Mouse (Mus musculus): ENCODE results near the gene Dcakd. TPM values are rescaled to one million over a fixed set of nuclear protein-coding genes. Genes with fewer than 3 reads are reported as not detected.

Gene Dcakd
- total RNA-seq, 4 experiments from 2014 or later = 55.2 to 71.2 (median 63.6) TPM

GRCm38 (mm10) chr11:102945306-102946264 is 82.5 kb downstream of the Dcakd start:
- no peak for DNase-seq (ENCODE audit: low spot score in 2 of 2)

Small RNA genes lying within 50 kb of the gene (microRNA-seq; reads per million reads assigned to microRNA genes)
- gene Mir6931 = 0 to 0.25 reads per million in 2 experiments

Other genes with a start within 250 kb of the Dcakd start
- 1 to 10 TPM; 4.0 to 4.7 (median 4.1) TPM for gene Gjc1, start 208.6 kb downstream of the Dcakd start, total RNA-seq (2022)
- gene Higd1b, start 192.5 kb downstream of the Dcakd start, total RNA-seq (2022) = 1 to 10 TPM; 5.1 to 7.3 (median 6.2) TPM
- 100 to 1,000 TPM; 123 to 142 (median 133) TPM for gene Eftud2, start 147.3 kb downstream of the Dcakd start, total RNA-seq (2022)
- 1 to 10 TPM; 1.5 to 3.2 (median 1.9) TPM for gene Ccdc103, start 147.1 kb downstream of the Dcakd start, total RNA-seq (2022)
- gene Fam187a, start 143.2 kb downstream of the Dcakd start, total RNA-seq (2022) = under 1 TPM in 1 of 4 experiments, not detected in 3; 0.33 TPM
- 1,000 to 10,000 TPM in 2 of 4 experiments, 100 to 1,000 TPM in 2; 331 to 2,605 (median 1,138) TPM for gene Gfap, start 127.4 kb downstream of the Dcakd start, total RNA-seq (2022)
- under 1 TPM in 3 of 4 experiments, not detected in 1; 0.14 to 0.29 (median 0.23) TPM for gene Kif18b, start 103.2 kb downstream of the Dcakd start, total RNA-seq (2022)
- gene C1ql1, start 81.6 kb downstream of the Dcakd start, total RNA-seq (2022) = 10 to 100 TPM; 13.9 to 19.7 (median 16.6) TPM
- 100 to 1,000 TPM; 152 to 165 (median 160) TPM for gene Nmt1, start 143 bp downstream of the Dcakd start, total RNA-seq (2022)
- gene Plcd3, start 73.3 kb upstream of the Dcakd start, total RNA-seq (2022) = 10 to 100 TPM; 11.0 to 15.3 (median 12.8) TPM
- 10 to 100 TPM; 88.4 to 98.2 (median 94.7) TPM for gene Acbd4, start 73.3 kb upstream of the Dcakd start, total RNA-seq (2022)
- 10 to 100 TPM; 39.0 to 51.3 (median 45.9) TPM for gene Hexim1, start 87.9 kb upstream of the Dcakd start, total RNA-seq (2022)
- 10 to 100 TPM in 3 of 4 experiments, 1 to 10 TPM in 1; 9.4 to 15.1 (median 11.6) TPM for gene Hexim2, start 104.1 kb upstream of the Dcakd start, total RNA-seq (2022)
- 100 to 1,000 TPM; 121 to 133 (median 125) TPM for gene Fmnl1, start 142.8 kb upstream of the Dcakd start, total RNA-seq (2022)
- 1 to 10 TPM; 1.4 to 3.1 (median 2.2) TPM for gene 1700023F06Rik, start 180.2 kb upstream of the Dcakd start, total RNA-seq (2022)
- 1 to 10 TPM; 1.4 to 3.0 (median 2.1) TPM for gene Spata32, start 190.1 kb upstream of the Dcakd start, total RNA-seq (2022)
- 1 to 10 TPM; 4.6 to 5.5 (median 4.8) TPM for gene Map3k14, start 239.1 kb upstream of the Dcakd start, total RNA-seq (2022)

Measured in layer of hippocampus, adult 8-10 months (tissue).